Mouse (Mus musculus): ENCODE measurements around the gene Taf10.
"Not testable (repeated sequence)": the region's sequence is repeated elsewhere in the genome, so short reads cannot be mapped to it uniquely, and the experiment has no call there.

GRCm38 (mm10) chr7:105743246-105743925 is 775 bp downstream of the Taf10 start:
- not testable (repeated sequence) for TF ChIP-seq CTCF (IDR thresholded peaks at IDR 0.05)
- TF ChIP-seq EP300 (IDR thresholded peaks at IDR 0.05; ENCODE audit: insufficient read depth, low read depth, low read length) (0 out of 2 replicates have a peak, but pooled peaks have one; percentile 10), POLR2A (IDR thresholded peaks at IDR 0.05; ENCODE audit: insufficient read depth, low read depth, low read length) (peak; percentile 61; the same call in 1 of the 2 replicates)
